ENCODE assay signal across 30 mouse cellular contexts in genomic region chr11:54574741-54575140, GRCm38 (mm10).
"Had no signal": no experiment of that assay in that cellular context is flagged by ENCODE, and none has a peak within 500 bp of the region (broad histone marks: within the 10 kb centered on the region; RNA-seq: fewer than 3 reads in every experiment).

No protein-coding gene starts in this region.

- H3K36me3 ChIP-seq: limb, embryonic 12.5 days; limb, embryonic 13.5 days; limb, embryonic 15.5 days; lung, embryonic 15.5 days; midbrain, embryonic 12.5 days; midbrain, embryonic 13.5 days; midbrain, embryonic 15.5 days; neural tube, embryonic 12.5 days had no signal

- H3K4me2 ChIP-seq: limb, embryonic 12.5 days; limb, embryonic 13.5 days; limb, embryonic 15.5 days; liver, embryonic 11.5 days; liver, embryonic 13.5 days; liver, embryonic 15.5 days; lung, embryonic 14.5 days; lung, embryonic 15.5 days; midbrain, embryonic 11.5 days; midbrain, embryonic 12.5 days; midbrain, embryonic 13.5 days; midbrain, embryonic 15.5 days; neural tube, embryonic 12.5 days had no signal

- H3K9me3 ChIP-seq: limb, embryonic 10.5 days; limb, embryonic 12.5 days; limb, embryonic 13.5 days; limb, embryonic 15.5 days; liver, embryonic 13.5 days; liver, embryonic 15.5 days; lung, embryonic 15.5 days; megakaryocyte, embryonic 14.5 days; midbrain, embryonic 10.5 days; midbrain, embryonic 12.5 days; midbrain, embryonic 13.5 days; midbrain, embryonic 15.5 days; neural tube, embryonic 12.5 days had no signal

- H3K9ac ChIP-seq: limb, embryonic 12.5 days; limb, embryonic 13.5 days; limb, embryonic 15.5 days; liver, embryonic 13.5 days; liver, embryonic 14.5 days; liver, embryonic 15.5 days; lung, embryonic 14.5 days; lung, embryonic 15.5 days; midbrain, embryonic 12.5 days; midbrain, embryonic 13.5 days; midbrain, embryonic 15.5 days; neural tube, embryonic 12.5 days had no signal

- ATAC-seq: lung, postnatal 0 days; midbrain, embryonic 13.5 days; midbrain, embryonic 15.5 days; midbrain, embryonic 16.5 days had no signal

- H3K4me3 ChIP-seq: left cerebral cortex, adult 2 months; limb, embryonic 10.5 days; limb, embryonic 12.5 days; limb, embryonic 13.5 days; limb, embryonic 15.5 days; liver, embryonic 13.5 days; liver, embryonic 15.5 days; lung, embryonic 15.5 days; megakaryocyte, embryonic 14.5 days; midbrain, embryonic 10.5 days; midbrain, embryonic 12.5 days; midbrain, embryonic 13.5 days; midbrain, embryonic 15.5 days; myocyte; neural tube, embryonic 12.5 days had no signal

- H3K27me3 ChIP-seq: limb, embryonic 12.5 days; limb, embryonic 13.5 days; limb, embryonic 15.5 days; liver, embryonic 13.5 days; liver, embryonic 15.5 days; lung, embryonic 15.5 days; megakaryocyte, embryonic 14.5 days; midbrain, embryonic 12.5 days; midbrain, embryonic 13.5 days; midbrain, embryonic 15.5 days; neural tube, embryonic 12.5 days had no signal

- H3K4me1 ChIP-seq: limb, embryonic 10.5 days; limb, embryonic 12.5 days; limb, embryonic 13.5 days; limb, embryonic 15.5 days; lung, embryonic 15.5 days; midbrain, embryonic 10.5 days; midbrain, embryonic 12.5 days; midbrain, embryonic 13.5 days; midbrain, embryonic 15.5 days; neural tube, embryonic 12.5 days had no signal

- H3K27ac ChIP-seq: left cerebral cortex, adult 2 months; limb, embryonic 10.5 days; limb, embryonic 12.5 days; limb, embryonic 13.5 days; limb, embryonic 15.5 days; liver, embryonic 13.5 days; liver, embryonic 14.5 days; liver, embryonic 15.5 days; lung, embryonic 15.5 days; macrophage; midbrain, embryonic 10.5 days; midbrain, embryonic 12.5 days; midbrain, embryonic 13.5 days; midbrain, embryonic 15.5 days; neural tube, embryonic 12.5 days had no signal

- DNase-seq: left cerebral cortex, postnatal 4 days; liver, embryonic 13.5 days; lung, adult 18-20 months; lung, adult 2 months; lung, embryonic 14.5 days; lung, postnatal 10 days; lung, postnatal 14 days; lung, postnatal 36 days; lung, postnatal 4 days; midbrain, embryonic 14.5 days had no signal
